Mouse (Mus musculus): Measurements from ENCODE around the gene Kdm1b. TPM values are rescaled to one million over a fixed set of nuclear protein-coding genes. Genes with fewer than 3 reads are reported as not detected.

Gene Kdm1b
- polyA plus RNA-seq, 1 experiment from 2014 or later: 14.0 TPM

DNA sequence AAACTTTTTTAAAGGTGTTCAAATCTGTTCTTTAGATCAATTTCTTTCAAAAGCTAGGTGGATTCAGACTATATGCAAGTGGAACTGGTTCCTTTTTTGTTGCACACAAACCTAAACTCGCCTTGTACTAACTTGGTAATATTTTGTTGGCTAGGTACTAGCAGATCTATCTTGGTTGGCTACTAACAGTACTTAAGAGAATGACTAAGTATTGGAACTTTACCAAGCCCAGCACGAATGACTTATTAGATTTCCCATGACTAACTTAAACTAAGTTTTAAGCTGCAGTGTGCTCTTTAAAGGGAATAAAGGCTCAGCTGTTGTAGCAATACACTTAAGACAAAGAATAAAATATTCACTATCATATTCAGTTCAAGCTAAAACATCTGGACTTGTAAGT lies 46.0 kb downstream of the Kdm1b start:
- DNase-seq (ENCODE audit: low spot score) (no peak), ATAC-seq (ENCODE audit: low read depth) (no peak)
- Histone ChIP-seq H3K27me3 (replicated peaks; ENCODE audit: control insufficient read depth, insufficient read depth, low read length) (no peaks in the 10 kb centered on the region), H3K9me3 (ENCODE audit: control insufficient read depth, low read length) (no peaks in the 10 kb centered on the region), H3K9ac (ENCODE audit: low read depth, low read length) (no peak overlapping the region), H3K4me1 (ENCODE audit: control insufficient read depth, insufficient read depth, low read length) (no peaks in the 10 kb centered on the region), H3K36me3 (ENCODE audit: control insufficient read depth, insufficient read depth, low read length) (peaks cover 77% of the 10 kb centered on the region), H3K4me2 (ENCODE audit: low read depth, low read length) (no peak overlapping the region), H3K4me3 (ENCODE audit: low read depth, low read length) (no peak overlapping the region), H3K27ac (replicated peaks; ENCODE audit: low read depth, low read length) (no peak overlapping the region)
- 88% methylated on average over 2 of the region's 2 CpGs for whole genome bisulfite sequencing

GRCm38 (mm10) chr13:47093791-47094190 lies 50.5 kb downstream of the Kdm1b start:
- Histone ChIP-seq H3K27ac (replicated peaks; ENCODE audit: low read depth, low read length) (no peak overlapping the region), H3K4me1 (ENCODE audit: control insufficient read depth, insufficient read depth, low read length) (no peaks in the 10 kb centered on the region), H3K9ac (ENCODE audit: low read depth, low read length) (no peak overlapping the region), H3K4me2 (ENCODE audit: low read depth, low read length) (no peak overlapping the region), H3K36me3 (ENCODE audit: control insufficient read depth, insufficient read depth, low read length) (peaks cover 81% of the 10 kb centered on the region), H3K4me3 (ENCODE audit: low read depth, low read length) (no peak overlapping the region), H3K9me3 (ENCODE audit: control insufficient read depth, low read length) (no peaks in the 10 kb centered on the region), H3K27me3 (replicated peaks; ENCODE audit: control insufficient read depth, insufficient read depth, low read length) (no peaks in the 10 kb centered on the region)
- no peak for ATAC-seq (ENCODE audit: low read depth)
- WGBS: 85% methylated on average over 2 of the region's 2 CpGs
- DNase-seq (ENCODE audit: low spot score): no peak

DNA sequence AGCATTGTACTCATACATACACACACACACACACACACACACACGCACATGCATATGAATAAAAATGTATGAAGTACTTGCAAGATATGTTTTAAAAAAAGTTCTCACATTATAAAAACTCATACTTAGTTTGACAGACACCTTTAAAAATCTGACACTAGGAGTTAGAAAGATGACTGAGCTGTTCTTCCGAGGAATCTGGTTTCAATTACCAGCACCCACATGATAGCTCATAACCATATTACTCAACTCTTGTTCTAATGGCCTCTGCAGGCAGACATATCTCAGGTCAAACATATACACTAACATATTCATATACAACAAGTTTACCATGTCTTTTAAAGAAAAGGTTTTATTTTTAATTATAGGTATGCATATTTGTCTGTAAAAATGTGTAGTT lies 53.3 kb downstream of the Kdm1b start:
- Histone ChIP-seq H3K36me3 (ENCODE audit: control insufficient read depth, insufficient read depth, low read length) (peaks cover 82% of the 10 kb centered on the region), H3K27ac (replicated peaks; ENCODE audit: low read depth, low read length) (no peak overlapping the region; the same call in 1 of the 2 replicates), H3K4me2 (ENCODE audit: low read depth, low read length) (no peak overlapping the region), H3K27me3 (replicated peaks; ENCODE audit: control insufficient read depth, insufficient read depth, low read length) (no peaks in the 10 kb centered on the region), H3K4me3 (ENCODE audit: low read depth, low read length) (no peak overlapping the region), H3K9ac (ENCODE audit: low read depth, low read length) (no peak overlapping the region), H3K9me3 (ENCODE audit: control insufficient read depth, low read length) (no peaks in the 10 kb centered on the region), H3K4me1 (ENCODE audit: control insufficient read depth, insufficient read depth, low read length) (no peaks in the 10 kb centered on the region)
- ATAC-seq (ENCODE audit: low read depth): no peak
- WGBS: 75% methylated on average over 2 of the region's 2 CpGs
- DNase-seq (ENCODE audit: low spot score): no peak

GRCm38 (mm10) chr13:47099265-47099664 lies 56.0 kb downstream of the Kdm1b start:
- Histone ChIP-seq H3K27me3 (replicated peaks; ENCODE audit: control insufficient read depth, insufficient read depth, low read length) (no peaks in the 10 kb centered on the region), H3K4me3 (ENCODE audit: low read depth, low read length) (no peak overlapping the region), H3K4me2 (ENCODE audit: low read depth, low read length) (no peak overlapping the region), H3K36me3 (ENCODE audit: control insufficient read depth, insufficient read depth, low read length) (peaks cover 73% of the 10 kb centered on the region), H3K27ac (replicated peaks; ENCODE audit: low read depth, low read length) (no peak overlapping the region), H3K9ac (ENCODE audit: low read depth, low read length) (no peak overlapping the region), H3K4me1 (ENCODE audit: control insufficient read depth, insufficient read depth, low read length) (peaks cover 14% of the 10 kb centered on the region), H3K9me3 (ENCODE audit: control insufficient read depth, low read length) (no peaks in the 10 kb centered on the region)
- WGBS: 88% methylated on average over 7 of the region's 7 CpGs
- ATAC-seq (ENCODE audit: low read depth) (no peak), DNase-seq (ENCODE audit: low spot score) (no peak)

GRCm38 (mm10) chr13:47100587-47100986 lies 57.3 kb downstream of the Kdm1b start:
- Histone ChIP-seq H3K4me3 (ENCODE audit: low read depth, low read length) (no peak overlapping the region), H3K27ac (replicated peaks; ENCODE audit: low read depth, low read length) (no peak overlapping the region), H3K9me3 (ENCODE audit: control insufficient read depth, low read length) (no peaks in the 10 kb centered on the region), H3K27me3 (replicated peaks; ENCODE audit: control insufficient read depth, insufficient read depth, low read length) (no peaks in the 10 kb centered on the region), H3K4me1 (ENCODE audit: control insufficient read depth, insufficient read depth, low read length) (peaks cover 15% of the 10 kb centered on the region), H3K4me2 (ENCODE audit: low read depth, low read length) (no peak overlapping the region), H3K36me3 (ENCODE audit: control insufficient read depth, insufficient read depth, low read length) (peaks cover 61% of the 10 kb centered on the region), H3K9ac (ENCODE audit: low read depth, low read length) (no peak overlapping the region)
- no peak for DNase-seq (ENCODE audit: low spot score)
- no peak for ATAC-seq (ENCODE audit: low read depth)
- 80% methylated on average over 2 of the region's 2 CpGs for WGBS

- WGBS: 22% methylated on average over 2 of the region's 2 CpGs
- H3K4me1 ChIP-seq (ENCODE audit: control insufficient read depth, insufficient read depth, low read length): peaks cover 22% of the 10 kb centered on the region
- peak overlapping the region; percentile 98 for H3K4me3 ChIP-seq (ENCODE audit: low read depth, low read length)
- H3K27me3 ChIP-seq (replicated peaks; ENCODE audit: control insufficient read depth, insufficient read depth, low read length): no peaks in the 10 kb centered on the region
- DNase-seq (ENCODE audit: low spot score) (no peak), ATAC-seq (ENCODE audit: low read depth) (no peak)
- peaks cover 27% of the 10 kb centered on the region for H3K36me3 ChIP-seq (ENCODE audit: control insufficient read depth, insufficient read depth, low read length)
- H3K27ac ChIP-seq (replicated peaks; ENCODE audit: low read depth, low read length): peak overlapping the region; percentile 100; the same call in 1 of the 2 replicates
- no peaks in the 10 kb centered on the region for H3K9me3 ChIP-seq (ENCODE audit: control insufficient read depth, low read length)
- H3K9ac ChIP-seq (ENCODE audit: low read depth, low read length): peak overlapping the region; percentile 97
- peak overlapping the region; percentile 81 for H3K4me2 ChIP-seq (ENCODE audit: low read depth, low read length)
These were observed 60.8 kb downstream of the Kdm1b start for GRCm38 (mm10) chr13:47104146-47104545.

- H3K27ac ChIP-seq (replicated peaks; ENCODE audit: low read depth, low read length): peak overlapping the region; percentile 100
- peak overlapping the region; percentile 98 for H3K4me3 ChIP-seq (ENCODE audit: low read depth, low read length)
- no peaks in the 10 kb centered on the region for H3K27me3 ChIP-seq (replicated peaks; ENCODE audit: control insufficient read depth, insufficient read depth, low read length)
- no peaks in the 10 kb centered on the region for H3K9me3 ChIP-seq (ENCODE audit: control insufficient read depth, low read length)
- ATAC-seq (ENCODE audit: low read depth) (no peak), DNase-seq (ENCODE audit: low spot score) (peak; percentile 52)
- H3K36me3 ChIP-seq (ENCODE audit: control insufficient read depth, insufficient read depth, low read length): peaks cover 19% of the 10 kb centered on the region
- under 1% methylated on average over 25 of the region's 25 CpGs for WGBS
- peak overlapping the region; percentile 97 for H3K9ac ChIP-seq (ENCODE audit: low read depth, low read length)
- H3K4me2 ChIP-seq (ENCODE audit: low read depth, low read length): peak overlapping the region; percentile 81
- peaks cover 22% of the 10 kb centered on the region for H3K4me1 ChIP-seq (ENCODE audit: control insufficient read depth, insufficient read depth, low read length)
These were observed 61.7 kb downstream of the Kdm1b start for GRCm38 (mm10) chr13:47104856-47105541.

GRCm38 (mm10) chr13:47105711-47106579 lies 62.6 kb downstream of the Kdm1b start, which contains the start of gene Dek:
Gene Dek (minus strand): TSS chr13:47106201.
- H3K4me1 ChIP-seq (ENCODE audit: control insufficient read depth, insufficient read depth, low read length): peaks cover 22% of the 10 kb centered on the region
- no peaks in the 10 kb centered on the region for H3K9me3 ChIP-seq (ENCODE audit: control insufficient read depth, low read length)
- H3K4me2 ChIP-seq (ENCODE audit: low read depth, low read length): peak within 1 kb of the TSS; percentile 81
- H3K9ac ChIP-seq (ENCODE audit: low read depth, low read length): peak within 1 kb of the TSS; percentile 97
- DNase-seq (ENCODE audit: low spot score): peak; percentile 96
- under 1% methylated on average over 50 of the region's 129 CpGs for WGBS
- H3K27ac ChIP-seq (replicated peaks; ENCODE audit: low read depth, low read length): peak within 1 kb of the TSS; percentile 100
- peak within 1 kb of the TSS; percentile 98 for H3K4me3 ChIP-seq (ENCODE audit: low read depth, low read length)
- H3K36me3 ChIP-seq (ENCODE audit: control insufficient read depth, insufficient read depth, low read length): peaks cover 11% of the 10 kb centered on the region; the same call in 1 of the 2 replicates
- peak; percentile 92 for ATAC-seq (ENCODE audit: low read depth)
- no peaks in the 10 kb centered on the region for H3K27me3 ChIP-seq (replicated peaks; ENCODE audit: control insufficient read depth, insufficient read depth, low read length)
